Mouse (Mus musculus): ENCODE results near the gene Tbc1d8.

- TF ChIP-seq EP300 (IDR thresholded peaks at IDR 0.05; ENCODE audit: low read length) = no peak
- no peak for TF ChIP-seq CTCF (conservative IDR thresholded peaks at IDR 0.05 in 1 of 2, IDR thresholded peaks at IDR 0.05 in 1 of 2; ENCODE audit: low read depth in 2 of 2, low read length in 2 of 2)
- no peak for TF ChIP-seq POLR2AphosphoS2 (IDR thresholded peaks at IDR 0.05; ENCODE audit: low read depth, low read length)
- TF ChIP-seq POLR2A (IDR thresholded peaks at IDR 0.05; ENCODE audit: low read depth, low read length) = no peak
- TF ChIP-seq TCF12 (IDR thresholded peaks at IDR 0.05; ENCODE audit: low read depth, low read length) = no peak
- no peak for TF ChIP-seq NRF1 (IDR thresholded peaks at IDR 0.05; ENCODE audit: low read depth, low read length)
Measured at GRCm38 (mm10) chr1:39496995-39497394, 18.4 kb upstream of the Tbc1d8 start.

Data from CH12.LX (cell line).